Mouse (Mus musculus): ENCODE results near the gene 9530053A07Rik.

DNA sequence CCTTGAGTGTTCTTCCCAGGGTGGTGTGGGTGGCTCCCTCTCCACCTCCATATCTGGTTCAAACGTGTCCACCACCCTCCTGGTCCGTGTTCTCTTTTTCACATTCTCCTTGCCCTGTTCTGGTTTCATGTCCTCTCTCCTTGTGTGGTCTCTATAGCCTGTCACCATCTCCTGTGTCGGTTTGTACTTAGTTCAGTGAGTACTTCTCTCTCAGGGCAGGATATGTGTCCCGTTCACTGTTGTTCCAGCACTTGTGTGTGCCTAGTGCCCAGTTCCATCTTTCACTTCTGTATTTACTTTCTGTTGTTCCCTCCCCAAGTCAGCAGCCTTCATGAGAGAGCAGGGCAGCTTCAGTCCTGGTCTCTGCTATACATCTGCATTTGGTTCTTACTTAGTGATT, 46.1 kb downstream of the 9530053A07Rik start:
- TF ChIP-seq CTCF (IDR thresholded peaks at IDR 0.05; ENCODE audit: low read depth) (no peak), EP300 (IDR thresholded peaks at IDR 0.05; ENCODE audit: low read depth) (no peak)
